Mouse (Mus musculus) forebrain, postnatal 0 days (tissue): ENCODE measurements around the gene H2-T22. TPM values are rescaled to one million over a fixed set of nuclear protein-coding genes. Genes with fewer than 3 reads are reported as not detected.
A peak's percentile ranks its signal among the peaks of the same experiment; 100 is the strongest.
"Not testable (repeated sequence)": the region's sequence is repeated elsewhere in the genome, so short reads cannot be mapped to it uniquely, and the experiment has no call there.

Source experiments
- ATAC-seq: fragments of 200-750 bp; cut with Nextera tagmentation; 2 replicates; pipeline ENCODE4 v1.8.0; 2017; ENCODE audit warnings: mild to moderate bottlenecking, moderate library complexity
- DNase-seq: peaks from one replicate; pipeline ENCODE4 v3.0.0-alpha.2; 2015
- H3K27ac ChIP-seq: fragments of 300-500 bp; sonication (generic); 2 replicates; pipeline ENCODE4 v1.5.1; 2014; ENCODE audit warnings: low read depth, mild to moderate bottlenecking, antibody characterized with exemption, low read length, moderate library complexity, mixed read lengths
- H3K27me3 ChIP-seq: fragments of 300-500 bp; sonication (generic); 2 replicates; pipeline ENCODE4 v1.6.1; 2014; ENCODE audit warnings: mild to moderate bottlenecking, low read length, mixed read lengths; ENCODE audit not compliant: insufficient read depth
- H3K36me3 ChIP-seq: fragments of 300-500 bp; sonication (generic); 2 replicates; pipeline ENCODE4 v1.6.1; 2014; ENCODE audit warnings: mild to moderate bottlenecking, moderate library complexity; ENCODE audit not compliant: insufficient read depth
- H3K4me1 ChIP-seq: fragments of 300-500 bp; sonication (generic); 2 replicates; pipeline ENCODE4 v1.6.1; 2014; ENCODE audit warnings: antibody characterized with exemption; ENCODE audit not compliant: insufficient read depth
- H3K4me2 ChIP-seq: fragments of 300-500 bp; sonication (generic); 2 replicates; pipeline ENCODE4 v1.6.1; 2014; ENCODE audit warnings: low read depth, mild to moderate bottlenecking, moderate library complexity
- H3K4me3 ChIP-seq: fragments of 300-500 bp; sonication (generic); 2 replicates; pipeline ENCODE4 v1.5.1; 2014; ENCODE audit warnings: low read depth, low read length, mixed read lengths
- H3K9ac ChIP-seq: fragments of 300-500 bp; sonication (generic); 2 replicates; pipeline ENCODE4 v1.6.1; 2014; ENCODE audit warnings: mild to moderate bottlenecking
- H3K9me3 ChIP-seq: fragments of 300-500 bp; sonication (generic); 2 replicates; pipeline ENCODE4 v1.6.1; 2016; ENCODE audit warnings: low read length
- CTCF ChIP-seq: sonication (generic); IDR thresholded peaks from 2 replicates; pipeline ENCODE4 v1.5.1; 2016; ENCODE audit warnings: antibody characterized with exemption, control low read depth, low read depth
- WGBS: fragments of 180-500 bp; shearing (Covaris S2); extraction: QIAGEN DNeasy Blood & Tissue Kit; methylation state at CpG from one replicate; pipeline ENCODE4 v1.1.7; 2014; 5-methylcytosine and 5-hydroxymethylcytosine counted together
- polyA plus RNA-seq: library from polyadenylated mRNA; unstranded; fragments of >200 nt; fragmentation: Nextera tagmentation; extraction: Ambion mirVana; gene quantifications from 2 replicates; pipeline ENCODE4 v1.2.1, GENCODE M21; 2015
- total RNA-seq: library from RNA; depleted of rRNA; stranded (reverse); fragments of >200 nt; gene quantifications from 2 replicates; pipeline ENCODE4 v1.2.3, GENCODE M21; 2014

H2-T22 gene
- total and polyA plus RNA-seq, 2 experiments from 2014 or later = 6.5 to 13.1 TPM

- peak overlapping the region; percentile 44 for H3K9ac ChIP-seq
- H3K4me3 ChIP-seq = peak overlapping the region; percentile 37
- not testable (repeated sequence) for H3K27ac ChIP-seq, H3K27me3 ChIP-seq, H3K9me3 ChIP-seq, H3K36me3 ChIP-seq, H3K4me1 ChIP-seq
- TF ChIP-seq CTCF = peak; percentile 64
- DNase-seq = peak; percentile 61
- under 1% methylated on average over 40 of the region's 40 CpGs for WGBS
- peak overlapping the region; percentile 91 for H3K4me2 ChIP-seq
- ATAC-seq = peak; percentile 86
These were observed 10.8 kb downstream of the H2-T22 start for GRCm38 (mm10) chr17:36031583-36032331.

GRCm38 (mm10) chr17:36030703-36031582 is 11.6 kb downstream of the H2-T22 start:
- DNase-seq = peak; percentile 7
- not testable (repeated sequence) for H3K36me3 ChIP-seq, H3K4me1 ChIP-seq, H3K27me3 ChIP-seq, H3K9me3 ChIP-seq, H3K27ac ChIP-seq
- ATAC-seq = 0 out of 2 replicates have a peak, but pooled peaks have one; percentile 5
- peak overlapping the region; percentile 37 for H3K4me3 ChIP-seq
- peak overlapping the region; percentile 91 for H3K4me2 ChIP-seq
- 36% methylated on average over 8 of the region's 8 CpGs for WGBS
- H3K9ac ChIP-seq = peak overlapping the region; percentile 39; the same call in 1 of the 2 replicates

GRCm38 (mm10) chr17:36030046-36030702 is 12.4 kb downstream of the H2-T22 start:
- not testable (repeated sequence) for DNase-seq, ATAC-seq, H3K36me3 ChIP-seq, H3K4me3 ChIP-seq, H3K4me1 ChIP-seq, H3K9ac ChIP-seq, H3K27ac ChIP-seq, H3K9me3 ChIP-seq, H3K27me3 ChIP-seq, H3K4me2 ChIP-seq
- WGBS = 74% methylated on average over 2 of the region's 4 CpGs

- Histone ChIP-seq H3K4me2 (no peak overlapping the region), H3K4me3 (no peak overlapping the region), H3K36me3 (no peaks in the 10 kb centered on the region), H3K27me3 (no peaks in the 10 kb centered on the region), H3K27ac (no peak overlapping the region), H3K9ac (no peak overlapping the region), H3K4me1 (0 out of 2 replicates have a peak, but pooled peaks cover 2% of the 10 kb centered on the region), H3K9me3 (no peaks in the 10 kb centered on the region)
- 90% methylated on average over 7 of the region's 7 CpGs for WGBS
- ATAC-seq (no peak), DNase-seq (no peak)
- TF ChIP-seq CTCF = no peak
These were observed 13.5 kb downstream of the H2-T22 start for GRCm38 (mm10) chr17:36028879-36029619.

GRCm38 (mm10) chr17:36027663-36028062 is 14.9 kb downstream of the H2-T22 start:
- H3K27me3 ChIP-seq = no peaks in the 10 kb centered on the region
- H3K27ac ChIP-seq = no peak overlapping the region
- no peak for ATAC-seq
- no peak for TF ChIP-seq CTCF
- H3K9me3 ChIP-seq = no peaks in the 10 kb centered on the region
- H3K9ac ChIP-seq = no peak overlapping the region
- DNase-seq = no peak
- no peak overlapping the region for H3K4me2 ChIP-seq
- 96% methylated on average over 4 of the region's 4 CpGs for WGBS
- no peaks in the 10 kb centered on the region for H3K36me3 ChIP-seq
- no peak overlapping the region for H3K4me3 ChIP-seq
- H3K4me1 ChIP-seq = 0 out of 2 replicates have a peak, but pooled peaks cover 2% of the 10 kb centered on the region

- no peak overlapping the region for H3K4me3 ChIP-seq
- DNase-seq (no peak), ATAC-seq (no peak)
- no peak overlapping the region for H3K4me2 ChIP-seq
- H3K4me1 ChIP-seq = no peaks in the 10 kb centered on the region
- H3K27me3 ChIP-seq = no peaks in the 10 kb centered on the region
- 89% methylated on average over 4 of the region's 4 CpGs for WGBS
- H3K9me3 ChIP-seq = no peaks in the 10 kb centered on the region
- H3K9ac ChIP-seq = no peak overlapping the region
- no peak for TF ChIP-seq CTCF
- H3K36me3 ChIP-seq = no peaks in the 10 kb centered on the region
- H3K27ac ChIP-seq = no peak overlapping the region
These were observed 16.6 kb downstream of the H2-T22 start for GRCm38 (mm10) chr17:36025901-36026300.
